Mouse (Mus musculus): ENCODE results near the gene Lrrc8e. TPM values are rescaled to one million over a fixed set of nuclear protein-coding genes. Genes with fewer than 3 reads are reported as not detected.
"Not testable (repeated sequence)": the region's sequence is repeated elsewhere in the genome, so short reads cannot be mapped to it uniquely, and the experiment has no call there.

Gene Lrrc8e
- polyA plus RNA-seq, 1 experiment from 2014 or later = 0.20 TPM

DNA sequence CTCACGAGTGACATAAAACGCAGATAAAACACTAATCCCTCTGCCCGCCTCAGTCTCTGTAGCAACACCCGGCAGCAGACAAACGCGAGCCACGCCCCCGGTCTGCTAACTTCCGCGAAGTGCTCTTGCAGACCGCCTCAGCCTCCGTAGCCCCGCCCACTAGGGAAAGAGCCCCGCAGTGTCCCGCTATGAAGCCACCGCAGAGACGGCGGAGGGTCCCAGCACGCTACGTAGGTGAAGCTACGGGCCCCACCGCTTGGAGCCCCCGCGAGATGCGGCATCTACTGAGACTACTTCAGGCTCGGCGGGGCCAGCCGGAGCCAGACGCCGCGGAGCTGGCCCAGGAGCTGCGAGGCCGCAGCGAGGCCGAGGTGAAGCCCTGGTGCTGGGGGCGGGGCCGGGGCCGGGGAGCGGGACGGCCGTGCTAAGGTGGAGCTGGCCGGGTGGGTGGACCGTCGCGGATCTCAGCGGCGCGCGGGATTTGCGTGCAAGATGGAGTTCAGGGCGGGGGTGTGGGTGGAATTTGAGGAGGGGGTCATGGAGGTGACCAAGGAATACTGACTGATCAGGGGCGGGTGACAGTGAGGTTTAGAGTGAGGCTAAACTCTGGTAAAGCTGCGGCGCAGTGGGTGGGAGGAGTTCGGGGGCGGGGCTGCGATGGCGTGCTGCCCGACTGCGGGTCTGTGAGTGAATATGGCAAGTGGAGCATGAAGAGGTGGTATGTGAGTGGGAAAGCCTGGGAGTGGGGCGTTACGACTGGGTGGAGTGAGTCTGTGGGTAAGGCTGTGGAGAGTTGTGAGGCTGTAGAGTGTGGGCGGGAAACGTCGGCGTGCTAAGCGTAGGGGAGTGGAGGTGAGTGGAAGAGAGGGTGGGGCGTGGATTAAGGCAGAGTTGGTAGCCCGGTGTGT lies 26.6 kb downstream of the Lrrc8e start, which contains the start of gene Snapc2:
Snapc2 (plus strand) TSS at position 147 of the 908 bp plus-strand sequence.
- WGBS = under 1% methylated on average over 69 of the region's 69 CpGs
- Histone ChIP-seq H3K36me3 (peaks cover 54% of the 10 kb centered on the region), H3K27ac (peak within 1 kb of the TSS; percentile 95), H3K27me3 (ENCODE audit: low read depth, poor library complexity, severe bottlenecking) (0 out of 2 replicates have a peak, but pooled peaks cover 10% of the 10 kb centered on the region), H3K4me3 (peak within 1 kb of the TSS; percentile 91), H3K4me1 (peaks cover 53% of the 10 kb centered on the region), H3K9me3 (replicated peaks) (no peaks in the 10 kb centered on the region)
- peak; percentile 97 for DNase-seq (ENCODE audit: low spot score)

DNA sequence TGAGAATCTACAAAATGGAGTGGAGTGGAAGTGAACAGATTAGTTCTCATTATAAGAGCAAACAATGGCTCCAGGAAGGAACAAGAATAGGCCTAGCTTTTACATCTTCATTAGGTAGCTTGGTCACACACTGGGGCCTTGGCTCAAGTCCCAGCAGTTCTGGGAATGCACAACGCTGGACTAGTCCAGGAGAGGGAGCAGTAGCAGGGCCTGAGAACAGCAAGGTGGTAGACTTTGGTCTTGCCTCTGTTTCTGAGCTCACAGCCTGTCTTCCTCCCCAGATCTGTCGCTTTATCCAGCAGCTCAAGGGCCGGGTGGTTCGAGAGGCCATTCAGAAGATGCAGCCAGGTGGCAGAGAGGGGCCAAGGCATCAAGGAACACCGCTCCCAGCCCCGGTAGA lies 27.4 kb downstream of the Lrrc8e start:
- Histone ChIP-seq H3K36me3 (peaks cover 52% of the 10 kb centered on the region), H3K4me3 (peak overlapping the region; percentile 91), H3K27ac (0 out of 2 replicates have a peak overlapping the region, but pooled peaks have one; percentile 95), H3K9me3 (replicated peaks) (no peaks in the 10 kb centered on the region), H3K27me3 (ENCODE audit: low read depth, poor library complexity, severe bottlenecking) (0 out of 2 replicates have a peak, but pooled peaks cover 10% of the 10 kb centered on the region), H3K4me1 (peaks cover 48% of the 10 kb centered on the region)
- DNase-seq (ENCODE audit: low spot score) = no peak
- 77% methylated on average over 6 of the region's 6 CpGs for WGBS

DNA sequence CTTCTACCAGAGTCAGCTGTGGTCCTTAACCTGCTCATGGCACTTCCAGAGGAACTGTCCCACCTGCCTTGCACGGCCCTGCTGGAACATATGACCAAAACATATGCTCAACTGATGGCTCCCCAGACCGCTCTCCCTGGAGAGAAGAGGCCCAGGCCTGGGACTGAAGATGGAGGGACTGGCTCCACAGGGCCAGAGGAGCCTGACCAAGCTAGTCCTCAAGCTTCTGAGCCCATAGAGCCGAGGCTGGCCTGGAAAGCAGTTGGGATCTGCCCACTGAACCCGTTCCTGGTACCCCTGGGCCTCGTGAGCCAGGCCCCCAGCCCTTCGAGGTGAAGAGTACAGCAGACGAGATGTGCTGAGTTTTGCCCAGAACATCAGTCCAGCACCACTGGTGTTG lies 28.8 kb downstream of the Lrrc8e start:
- Histone ChIP-seq H3K36me3 (peaks cover 49% of the 10 kb centered on the region), H3K4me1 (peaks cover 50% of the 10 kb centered on the region)
- not testable (repeated sequence) for H3K9me3 ChIP-seq (replicated peaks); H3K4me3 ChIP-seq; H3K27ac ChIP-seq; DNase-seq (ENCODE audit: low spot score); H3K27me3 ChIP-seq (ENCODE audit: low read depth, poor library complexity, severe bottlenecking)
- WGBS = 87% methylated on average over 7 of the region's 7 CpGs

DNA sequence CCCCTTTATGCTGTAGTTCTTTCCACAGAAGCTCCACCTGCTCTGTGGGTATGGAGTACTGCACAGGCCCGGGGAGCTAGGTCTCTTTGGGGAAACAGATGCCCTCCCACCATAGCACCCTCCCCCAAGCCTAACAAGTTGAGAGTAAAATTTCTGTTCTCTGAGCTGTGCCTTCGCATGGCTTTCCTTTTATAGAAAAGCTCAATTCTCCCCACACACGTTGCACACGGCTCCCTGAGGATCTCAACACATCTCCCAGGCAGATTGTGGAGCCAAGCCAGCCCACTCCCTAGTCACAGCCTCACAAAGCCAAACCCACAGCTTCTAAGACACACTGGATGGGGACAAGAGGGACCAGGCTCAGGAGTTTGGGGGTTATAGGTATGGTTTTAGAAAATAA lies 30.3 kb downstream of the Lrrc8e start:
- Histone ChIP-seq H3K9me3 (replicated peaks) (no peaks in the 10 kb centered on the region), H3K27ac (no peak overlapping the region), H3K4me3 (0 out of 2 replicates have a peak overlapping the region, but pooled peaks have one; percentile 90), H3K4me1 (peaks cover 47% of the 10 kb centered on the region), H3K36me3 (peaks cover 63% of the 10 kb centered on the region), H3K27me3 (ENCODE audit: low read depth, poor library complexity, severe bottlenecking) (no peaks in the 10 kb centered on the region)
- 77% methylated on average over 4 of the region's 4 CpGs for WGBS
- DNase-seq (ENCODE audit: low spot score) = no peak

DNA sequence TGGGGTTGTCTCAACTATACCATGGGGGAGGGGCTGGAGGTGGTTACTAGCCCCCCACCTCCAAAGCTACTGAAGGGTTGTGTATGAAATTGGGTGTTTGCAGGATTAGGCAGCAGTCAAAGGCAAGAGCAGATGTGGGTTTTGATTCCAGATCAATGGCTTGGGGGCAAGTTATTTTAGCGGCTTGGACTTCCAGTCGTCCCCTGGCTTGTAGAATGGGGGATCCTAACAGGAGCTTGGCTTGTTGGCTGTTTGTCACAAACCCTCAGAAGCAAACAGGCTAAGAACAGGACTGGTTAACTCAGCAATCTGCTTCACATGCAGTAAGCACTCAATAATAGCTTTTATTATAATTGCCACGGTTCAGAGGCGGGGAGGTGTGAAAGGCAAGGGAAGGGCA lies 30.7 kb downstream of the Lrrc8e start:
- 83% methylated on average over 4 of the region's 4 CpGs for WGBS
- peaks cover 68% of the 10 kb centered on the region for H3K36me3 ChIP-seq
- peak overlapping the region; percentile 90 for H3K4me3 ChIP-seq
- peak overlapping the region; percentile 99 for H3K27ac ChIP-seq
- H3K27me3 ChIP-seq (ENCODE audit: low read depth, poor library complexity, severe bottlenecking) = no peaks in the 10 kb centered on the region
- no peaks in the 10 kb centered on the region for H3K9me3 ChIP-seq (replicated peaks)
- no peak for DNase-seq (ENCODE audit: low spot score)
- H3K4me1 ChIP-seq = peaks cover 47% of the 10 kb centered on the region

DNA sequence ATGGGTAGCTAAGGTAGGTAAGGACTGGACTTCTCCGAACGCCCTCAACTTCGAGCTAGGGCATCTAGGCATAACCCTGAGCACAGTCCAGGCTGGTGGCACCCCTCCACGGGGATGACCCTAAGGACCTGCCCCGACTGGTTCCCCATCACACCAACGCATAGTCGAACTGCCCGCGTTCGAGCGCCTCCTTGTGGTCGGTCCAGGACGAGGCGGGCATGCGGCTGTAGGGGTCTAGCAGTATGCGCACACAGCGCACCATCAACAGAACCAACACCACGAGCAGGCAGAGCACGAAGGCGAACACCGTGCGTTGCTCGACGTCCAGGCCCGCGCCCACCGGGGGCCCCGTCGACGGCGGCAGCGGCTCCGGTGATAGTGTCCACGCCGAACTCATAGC lies 31.6 kb downstream of the Lrrc8e start:
- Histone ChIP-seq H3K4me1 (peaks cover 47% of the 10 kb centered on the region), H3K27me3 (ENCODE audit: low read depth, poor library complexity, severe bottlenecking) (no peaks in the 10 kb centered on the region), H3K4me3 (peak overlapping the region; percentile 90), H3K36me3 (peaks cover 77% of the 10 kb centered on the region), H3K9me3 (replicated peaks) (no peaks in the 10 kb centered on the region), H3K27ac (peak overlapping the region; percentile 99)
- DNase-seq (ENCODE audit: low spot score) = peak; percentile 94
- 2% methylated on average over 35 of the region's 35 CpGs for WGBS

DNA sequence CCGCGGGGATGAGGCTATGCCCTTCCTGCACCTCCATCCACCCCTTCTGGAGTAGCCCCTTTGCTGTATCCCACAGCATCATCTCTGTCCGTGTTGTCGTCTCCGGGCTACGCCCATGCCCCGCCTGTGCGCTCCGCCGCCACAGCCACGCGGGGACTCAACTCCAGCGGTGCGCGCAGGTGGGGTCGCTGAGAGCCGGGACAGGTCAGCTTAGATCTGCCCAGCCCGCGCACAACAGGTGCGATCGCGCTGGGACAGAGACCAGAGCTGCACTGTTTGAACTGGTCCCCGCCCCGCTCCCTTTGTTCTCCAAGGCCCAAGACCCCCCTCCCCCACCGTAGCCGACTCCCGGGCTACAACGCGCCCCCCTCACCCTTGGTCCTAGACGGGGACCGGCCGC lies 32.1 kb downstream of the Lrrc8e start:
- H3K36me3 ChIP-seq = peaks cover 81% of the 10 kb centered on the region
- under 1% methylated on average over 32 of the region's 32 CpGs for WGBS
- no peak for DNase-seq (ENCODE audit: low spot score)

DNA sequence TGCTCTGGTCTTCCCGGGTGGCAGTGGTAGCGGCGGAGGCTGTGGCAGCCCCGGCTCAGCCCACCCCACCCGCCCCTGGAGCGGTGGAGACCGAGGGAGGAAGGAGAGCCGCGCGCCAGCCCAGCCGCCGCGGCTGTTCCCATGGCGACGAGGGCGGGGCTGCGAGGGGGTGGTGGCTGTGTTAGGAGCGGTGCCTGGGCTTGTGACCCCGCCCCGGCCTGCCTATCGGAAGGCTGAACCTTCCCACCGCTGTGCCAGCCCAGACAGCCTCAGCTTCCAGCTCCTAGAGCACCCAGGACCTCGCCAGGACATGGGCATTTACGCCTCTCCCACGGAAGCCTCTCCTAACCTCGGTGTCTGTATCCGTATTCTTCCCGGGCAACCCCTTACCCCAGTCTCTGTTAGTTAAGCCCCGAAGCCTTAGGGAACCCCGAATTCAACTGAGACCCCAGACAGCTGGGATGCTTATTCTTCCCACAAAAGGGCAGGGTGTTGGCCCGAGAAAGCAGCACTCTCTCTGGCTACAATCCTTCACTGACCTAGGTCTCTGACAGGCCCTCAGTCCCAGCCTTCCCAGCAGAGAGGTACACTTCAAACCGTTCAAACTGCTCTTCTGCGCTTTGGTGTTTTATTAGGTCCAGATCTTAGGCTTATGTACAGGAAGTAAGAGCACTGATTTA lies 32.6 kb downstream of the Lrrc8e start, which contains the start of gene Ctxn1:
Ctxn1 (minus strand) TSS at position 150 of the 680 bp plus-strand sequence.
- DNase-seq (ENCODE audit: low spot score) = peak; percentile 98
- Histone ChIP-seq H3K27ac (peak within 1 kb of the TSS; percentile 99), H3K27me3 (ENCODE audit: low read depth, poor library complexity, severe bottlenecking) (no peaks in the 10 kb centered on the region), H3K4me1 (peaks cover 38% of the 10 kb centered on the region), H3K9me3 (replicated peaks) (no peaks in the 10 kb centered on the region), H3K36me3 (peaks cover 84% of the 10 kb centered on the region), H3K4me3 (peak within 1 kb of the TSS; percentile 90)
- 6% methylated on average over 32 of the region's 33 CpGs for WGBS

More for the DNA sequence above, 32.1 kb downstream of the Lrrc8e start:
- Histone ChIP-seq H3K4me1 (peaks cover 43% of the 10 kb centered on the region), H3K27ac (peak overlapping the region; percentile 99), H3K4me3 (peak overlapping the region; percentile 90), H3K27me3 (ENCODE audit: low read depth, poor library complexity, severe bottlenecking) (no peaks in the 10 kb centered on the region), H3K9me3 (replicated peaks) (no peaks in the 10 kb centered on the region)

DNA sequence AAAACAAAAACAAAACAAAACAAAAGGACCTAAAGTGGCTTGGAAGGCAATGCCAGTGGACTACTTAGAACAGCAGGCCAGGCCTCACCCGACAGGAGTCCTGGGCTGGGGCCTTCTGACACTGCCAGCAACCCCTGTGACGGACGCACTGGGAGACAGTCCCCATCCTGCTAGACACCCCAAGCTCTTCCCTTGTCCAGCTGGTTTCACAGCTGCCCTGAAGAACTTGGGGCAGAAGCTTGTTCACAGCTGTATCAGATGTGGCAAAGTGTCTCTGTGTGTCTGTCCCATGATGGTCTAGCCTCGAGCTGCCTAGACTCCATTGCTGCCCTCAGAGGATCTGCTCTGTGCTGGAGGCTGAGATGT lies 33.2 kb downstream of the Lrrc8e start:
- no peaks in the 10 kb centered on the region for H3K27me3 ChIP-seq (ENCODE audit: low read depth, poor library complexity, severe bottlenecking)
- H3K36me3 ChIP-seq = peaks cover 84% of the 10 kb centered on the region
- peak overlapping the region; percentile 99 for H3K27ac ChIP-seq
- DNase-seq (ENCODE audit: low spot score) = no peak
- H3K4me3 ChIP-seq = peak overlapping the region; percentile 90; the same call in 1 of the 2 replicates
- no peaks in the 10 kb centered on the region for H3K9me3 ChIP-seq (replicated peaks)
- 81% methylated on average over 4 of the region's 4 CpGs for WGBS
- peaks cover 35% of the 10 kb centered on the region for H3K4me1 ChIP-seq

DNA sequence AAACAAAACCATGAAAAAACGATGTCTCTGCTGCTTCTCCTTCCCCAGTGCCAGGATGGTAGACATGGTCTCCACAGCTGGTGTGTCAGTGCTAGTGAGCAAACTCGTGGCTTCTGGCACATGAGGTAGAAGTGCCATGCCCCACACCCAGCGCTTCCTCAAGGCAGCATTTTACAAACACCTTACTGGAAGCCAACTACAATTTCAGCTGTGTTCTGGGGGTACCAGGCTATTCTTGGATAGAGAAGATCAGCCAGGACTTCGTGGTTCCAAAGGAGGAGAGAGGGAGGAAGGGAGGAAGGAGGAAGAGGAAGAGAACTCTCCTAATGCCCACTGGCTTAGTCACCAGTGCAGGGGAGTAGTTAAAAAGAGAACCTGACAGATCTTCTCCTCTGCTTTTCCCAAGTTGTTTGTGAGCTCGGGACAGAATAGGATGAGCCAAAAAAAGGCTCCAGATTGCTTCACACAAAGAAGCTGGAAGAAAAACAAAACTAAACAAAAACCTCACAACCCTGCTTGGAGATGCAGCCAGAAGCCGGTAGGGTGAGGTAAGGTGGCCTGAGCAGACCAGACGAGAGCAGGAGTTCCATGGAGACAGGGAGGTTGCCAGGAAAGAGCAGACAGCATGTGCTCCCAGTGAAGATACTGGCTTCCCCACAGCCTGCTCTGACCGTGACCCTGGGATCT lies 36.6 kb downstream of the Lrrc8e start:
- Histone ChIP-seq H3K9me3 (replicated peaks) (no peaks in the 10 kb centered on the region), H3K27me3 (ENCODE audit: low read depth, poor library complexity, severe bottlenecking) (no peaks in the 10 kb centered on the region)
- WGBS = 93% methylated on average over 8 of the region's 8 CpGs

DNA sequence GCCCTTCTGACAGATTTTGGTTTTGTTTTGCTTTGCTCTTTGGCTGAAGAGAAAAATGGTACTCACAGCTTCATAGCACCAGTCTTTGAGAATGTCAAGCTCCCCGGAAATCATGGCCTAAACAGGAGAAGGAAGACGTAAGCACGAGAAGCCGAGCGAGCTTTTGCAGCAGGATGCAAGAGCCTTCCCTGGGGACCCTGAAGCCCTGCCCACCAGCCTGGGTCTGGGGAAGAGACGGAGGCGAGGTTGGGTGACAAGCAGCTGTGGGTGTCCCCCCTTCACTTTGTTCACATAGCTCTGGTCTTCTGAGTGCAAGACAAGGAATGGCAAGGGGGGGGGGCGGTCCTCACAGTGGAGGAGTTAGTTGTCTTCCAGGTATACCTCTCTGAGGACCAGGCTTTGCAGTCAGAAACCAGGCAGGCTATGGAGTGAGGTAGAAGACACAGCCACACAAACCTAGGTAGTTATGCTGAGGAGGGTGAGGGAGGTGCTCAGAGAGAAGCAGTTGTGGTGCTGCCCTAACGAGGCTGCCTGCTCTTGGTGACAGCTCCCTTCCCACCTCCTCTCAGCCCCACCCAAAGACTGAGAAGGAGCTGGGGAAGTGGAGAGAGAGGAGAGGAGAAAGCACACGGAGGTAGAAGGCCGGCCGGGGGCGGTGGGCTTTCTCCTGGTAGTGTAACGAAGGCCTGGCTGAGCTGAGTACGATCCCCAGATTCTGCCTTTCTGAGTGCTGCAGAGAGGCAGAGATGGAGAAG lies 38.7 kb downstream of the Lrrc8e start:
- 92% methylated on average over 15 of the region's 15 CpGs for WGBS
- H3K4me3 ChIP-seq = no peak overlapping the region

More for the DNA sequence above, 36.6 kb downstream of the Lrrc8e start:
- peaks cover 17% of the 10 kb centered on the region for H3K4me1 ChIP-seq
- no peak overlapping the region for H3K27ac ChIP-seq
- no peak overlapping the region for H3K4me3 ChIP-seq
- DNase-seq (ENCODE audit: low spot score) = no peak
- peaks cover 87% of the 10 kb centered on the region for H3K36me3 ChIP-seq

DNA sequence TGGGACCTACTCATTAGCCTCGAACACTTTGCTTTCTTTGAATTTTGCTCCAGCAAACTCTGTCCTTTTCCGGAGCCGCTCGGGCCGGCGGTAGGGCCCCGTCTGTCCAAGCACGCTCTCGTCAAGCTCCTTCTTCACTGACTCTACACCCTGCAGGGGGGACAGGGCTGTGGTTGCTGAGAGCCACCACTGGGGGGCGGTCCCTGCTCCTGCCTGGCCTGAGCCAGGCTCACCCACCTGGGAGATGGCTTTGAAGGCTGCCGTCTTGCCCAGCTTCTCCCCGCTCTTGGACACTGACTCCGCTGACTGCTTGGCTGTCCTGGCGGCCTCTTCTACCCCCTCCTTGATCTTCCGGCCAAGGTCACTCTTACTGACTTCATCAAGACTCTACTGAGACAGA lies 41.0 kb downstream of the Lrrc8e start:
- peak; percentile 28 for DNase-seq (ENCODE audit: low spot score)
- 82% methylated on average over 15 of the region's 15 CpGs for WGBS

More for the DNA sequence above, 38.7 kb downstream of the Lrrc8e start:
- no peak for DNase-seq (ENCODE audit: low spot score)
- H3K36me3 ChIP-seq = peaks cover 100% of the 10 kb centered on the region
- H3K27ac ChIP-seq = no peak overlapping the region
- H3K27me3 ChIP-seq (ENCODE audit: low read depth, poor library complexity, severe bottlenecking) = no peaks in the 10 kb centered on the region
- no peaks in the 10 kb centered on the region for H3K9me3 ChIP-seq (replicated peaks)
- H3K4me1 ChIP-seq = peaks cover under 1% of the 10 kb centered on the region; the same call in 1 of the 2 replicates

More for the DNA sequence above, 41.0 kb downstream of the Lrrc8e start:
- Histone ChIP-seq H3K4me1 (no peaks in the 10 kb centered on the region), H3K9me3 (replicated peaks) (no peaks in the 10 kb centered on the region), H3K27me3 (ENCODE audit: low read depth, poor library complexity, severe bottlenecking) (no peaks in the 10 kb centered on the region), H3K4me3 (no peak overlapping the region), H3K36me3 (peaks cover 98% of the 10 kb centered on the region), H3K27ac (no peak overlapping the region)
